1 mouse cellular context compared by ENCODE assay signal in the genomic region with DNA sequence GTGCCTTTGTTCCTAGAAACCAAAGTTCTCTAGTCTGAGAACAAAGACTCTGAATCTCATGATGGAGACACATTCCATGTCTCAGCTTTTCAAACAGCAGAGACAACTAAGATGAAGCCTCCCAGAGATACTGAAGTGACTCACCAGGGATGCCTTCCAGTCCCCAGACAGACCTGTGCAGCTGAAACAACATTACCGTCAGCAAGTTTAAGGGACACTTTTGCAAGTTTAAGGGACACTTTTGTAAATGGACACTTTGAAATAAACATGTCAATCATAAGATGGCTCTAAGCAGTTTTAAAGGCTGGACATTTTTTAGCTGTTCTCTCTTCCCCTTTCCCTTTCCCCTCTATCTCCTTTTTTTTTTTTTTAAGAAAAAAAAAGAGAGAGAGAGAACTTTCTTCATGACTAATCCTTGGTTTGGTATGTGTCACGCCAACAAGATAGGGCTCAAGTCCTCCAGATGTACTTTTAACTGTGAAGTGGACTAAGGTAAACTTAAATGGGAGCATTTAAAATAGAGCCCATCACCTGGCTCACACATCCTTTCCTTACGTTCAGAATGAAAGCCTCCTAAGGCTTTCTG.
TF ChIP-seq lines count a peak whose summit lies in the region.

No protein-coding gene starts in this region.

TF ChIP-seq in CH12.LX, 34 proteins besides CTCF, POLR2A, EP300 and RAD21:
- TF ChIP-seq ZMIZ1 (IDR thresholded peaks at IDR 0.05; ENCODE audit: low read depth, low read length) (no peak), ZNF384 (IDR thresholded peaks at IDR 0.05; ENCODE audit: low read depth, low read length) (peak; percentile 95), IRF4 (IDR thresholded peaks at IDR 0.05; ENCODE audit: low read depth, low read length) (0 out of 2 replicates have a peak, but pooled peaks have one; percentile 11)
